Mouse (Mus musculus) liver, embryonic 14.5 days (tissue): ENCODE measurements around the gene Smim23.

ENCODE experiments used
- CTCF ChIP-seq: IDR thresholded peaks from 2 replicates; pipeline ENCODE4 v1.5.1; 2016; ENCODE audit warnings: antibody characterized with exemption, low read depth, control low read depth
- EP300 ChIP-seq: IDR thresholded peaks from 2 replicates; pipeline ENCODE4 v1.6.1; 2016; ENCODE audit warnings: antibody characterized with exemption, low read depth

GRCm38 (mm10) chr11:32857418-32857879 is 33.0 kb upstream of the Smim23 start:
- TF ChIP-seq CTCF (no peak), EP300 (no peak)
